Mouse (Mus musculus) layer of hippocampus, adult 9-11 months (tissue): ENCODE measurements at regions not wholly inside any gene's neighbourhood (a gene's known extent, or its start where the extent isn't known, plus 50 kb on each side); places are given as distances from the start of the nearest gene placed in this dataset.

Experiments
- DNase-seq: peaks from one replicate; pipeline ENCODE4 v3.0.0; 2022

DNA sequence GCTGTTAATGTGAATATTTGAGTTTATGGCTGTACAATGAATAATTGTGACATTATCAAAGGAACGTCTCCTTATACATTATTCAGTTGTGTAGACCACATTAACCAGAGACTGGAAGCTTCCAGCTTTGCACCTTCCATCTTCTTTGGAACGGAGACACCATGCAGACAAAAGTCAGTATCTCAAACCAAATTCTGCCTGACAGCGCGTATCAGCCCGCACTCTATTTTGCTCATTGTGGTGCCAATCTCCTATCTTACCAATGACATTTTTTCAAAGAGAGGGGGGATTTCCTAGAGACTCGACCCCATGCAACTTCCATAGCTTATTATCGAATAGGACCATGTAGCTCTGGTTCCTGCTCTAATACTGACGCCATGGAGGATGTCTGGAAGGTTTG lies 69.9 kb upstream of the Tmco5 start:
- DNase-seq = no peak

DNA sequence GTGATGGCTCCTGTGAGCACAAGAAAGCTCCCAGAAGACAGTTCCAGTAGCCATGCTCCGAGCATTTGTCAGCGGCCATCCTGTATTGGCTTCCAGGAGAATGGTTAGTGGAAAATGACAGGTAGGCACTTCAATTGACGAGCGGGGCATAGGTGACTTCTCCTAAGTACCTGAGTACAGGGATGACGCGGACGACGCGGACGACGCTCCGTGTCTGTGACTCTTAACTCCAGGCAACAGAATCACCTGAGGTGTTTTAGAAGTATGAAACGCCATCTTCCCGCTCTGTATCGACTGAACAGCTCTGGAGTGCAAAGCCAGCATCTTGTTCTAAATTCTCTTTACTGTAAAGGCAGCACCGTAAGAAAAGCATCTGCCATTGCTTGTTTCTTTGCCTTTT lies 68.4 kb upstream of the Tmco5 start:
- DNase-seq = no peak

DNA sequence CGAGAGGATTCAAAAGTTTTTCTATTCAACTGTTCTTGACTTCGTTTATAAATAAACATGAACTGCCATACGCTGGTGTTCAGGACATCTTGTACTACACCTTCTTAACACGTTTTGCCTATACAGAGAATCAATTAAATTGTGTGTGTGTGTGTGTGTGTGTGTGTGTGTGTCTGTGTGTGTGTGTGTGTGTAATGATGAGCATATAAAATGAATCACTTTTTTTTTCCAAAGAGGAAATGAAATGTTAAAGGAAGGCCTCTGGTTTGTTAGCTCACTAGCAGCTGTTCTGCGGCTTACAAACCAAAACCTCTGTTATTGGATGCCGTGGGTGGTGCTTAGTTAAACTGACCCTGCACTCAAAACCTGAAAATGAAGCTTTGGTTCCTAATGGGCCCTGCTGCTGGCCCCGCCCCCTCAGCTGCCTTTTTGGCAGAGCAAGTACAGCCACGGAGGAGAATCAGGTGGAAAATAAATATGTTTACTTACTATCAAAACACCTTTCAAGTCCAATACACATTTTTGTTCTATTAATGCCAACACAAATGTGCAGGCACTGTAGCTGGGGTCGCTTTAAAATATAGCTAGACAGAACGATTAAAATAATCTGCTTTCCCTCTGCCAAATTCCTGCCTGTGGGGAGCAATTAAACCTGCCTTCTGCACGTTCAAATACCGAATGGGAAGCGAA lies 65.5 kb upstream of the Tmco5 start:
- no peak for DNase-seq

DNA sequence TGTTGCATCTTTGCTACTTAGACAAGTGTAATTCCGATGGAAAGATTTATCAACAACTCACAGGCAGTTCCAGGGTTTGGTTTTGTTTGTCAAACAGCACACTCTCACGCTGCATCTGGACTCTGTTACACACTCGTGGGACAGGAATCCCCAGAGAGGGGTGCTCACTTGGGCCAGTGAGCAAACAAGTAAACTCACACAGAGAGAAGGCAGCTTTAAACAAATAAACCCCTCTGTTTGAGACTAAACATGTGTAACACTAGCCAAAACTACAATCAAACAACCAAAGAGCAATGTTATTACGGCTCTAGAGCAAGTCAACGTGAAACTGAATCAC lies 65.0 kb upstream of the Tmco5 start:
- no peak for DNase-seq

DNA sequence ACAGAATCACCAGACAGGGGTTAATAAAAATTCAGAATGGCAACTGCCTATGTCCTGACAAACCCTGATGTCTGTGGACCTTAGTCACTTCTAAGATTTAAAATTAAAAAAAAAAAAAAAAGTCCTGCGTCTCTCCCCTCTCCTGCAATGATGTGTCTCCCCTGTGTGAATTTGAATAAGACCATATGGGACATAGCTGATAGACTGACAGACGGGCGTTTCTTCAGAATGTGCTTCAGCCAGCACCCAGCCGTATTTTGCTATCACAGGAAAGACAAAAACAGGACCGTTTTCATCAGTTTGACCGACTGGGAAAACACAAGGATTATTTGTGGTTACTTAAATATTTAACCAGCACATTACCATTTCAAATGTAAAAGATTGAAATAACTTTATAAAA lies 61.4 kb upstream of the Tmco5 start:
- DNase-seq = no peak

DNA sequence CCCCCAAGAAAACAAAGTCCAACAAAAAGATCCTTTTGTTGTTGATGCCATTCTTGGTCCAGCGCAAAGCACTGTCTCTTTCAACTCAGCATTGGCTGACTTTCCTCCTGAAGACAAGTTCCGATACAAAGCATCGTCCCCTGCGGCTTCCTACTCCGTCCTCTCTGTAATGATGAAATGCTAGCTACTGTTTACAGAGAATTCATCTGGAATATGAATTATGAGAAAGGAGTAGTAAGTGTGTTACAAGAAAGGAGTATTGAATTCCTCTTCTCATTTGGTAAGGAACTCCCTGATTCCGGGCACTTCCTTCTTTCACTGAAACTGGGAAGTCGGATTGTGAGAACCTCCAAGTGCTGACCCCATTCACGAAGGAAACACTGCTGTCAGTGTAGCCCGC lies 60.9 kb upstream of the Tmco5 start:
- no peak for DNase-seq

DNA sequence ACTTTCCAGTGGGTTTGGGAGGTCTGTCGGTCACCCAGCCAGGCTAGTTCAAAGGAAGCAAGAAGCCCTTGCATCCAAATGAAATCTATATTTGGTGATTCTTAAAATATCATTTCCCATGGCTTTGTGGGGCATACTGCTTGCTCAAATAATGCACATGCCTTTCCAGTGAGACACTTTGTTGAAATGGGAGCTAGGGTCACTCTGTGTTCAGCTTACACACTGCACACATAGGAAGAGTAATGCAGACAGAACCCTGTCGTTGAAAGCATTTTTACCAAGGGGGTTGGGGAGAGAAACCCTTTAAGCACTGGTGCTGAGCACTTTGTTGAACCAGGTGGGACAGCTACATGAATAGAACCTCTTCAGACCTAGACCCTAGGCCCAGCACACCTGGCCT lies 59.9 kb upstream of the Tmco5 start:
- DNase-seq = no peak

DNA sequence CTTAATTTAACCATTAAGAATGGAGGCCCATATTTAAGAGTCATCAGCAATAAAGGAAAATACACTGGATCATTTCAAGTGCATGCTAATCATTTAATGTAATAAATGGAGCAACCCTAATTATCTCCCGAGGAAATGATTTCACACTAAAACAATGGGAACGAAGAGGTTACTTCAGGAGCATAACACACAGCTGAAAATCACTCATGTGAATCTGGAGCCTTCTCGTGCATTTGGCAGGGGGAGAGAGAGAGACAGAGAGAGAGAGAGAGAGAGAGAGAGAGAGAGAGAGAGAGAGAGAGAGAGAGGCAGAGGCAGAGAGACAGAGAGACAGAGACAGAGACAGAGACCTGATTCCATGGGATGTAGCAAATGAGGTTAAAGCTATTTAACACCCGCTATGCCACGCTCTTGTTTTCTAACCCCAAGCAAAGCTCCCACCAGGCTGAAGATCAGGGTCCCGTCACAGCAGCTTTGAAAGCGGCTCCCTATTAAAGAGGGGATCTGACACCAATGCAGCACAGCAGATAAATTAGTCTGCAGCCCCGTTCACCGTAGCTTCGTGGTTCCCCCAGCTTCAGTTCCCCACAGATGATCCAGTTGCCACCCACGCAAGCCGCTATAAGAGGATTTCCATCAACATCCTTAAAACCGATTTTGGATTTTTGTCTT lies 59.3 kb upstream of the Tmco5 start:
- DNase-seq = no peak

DNA sequence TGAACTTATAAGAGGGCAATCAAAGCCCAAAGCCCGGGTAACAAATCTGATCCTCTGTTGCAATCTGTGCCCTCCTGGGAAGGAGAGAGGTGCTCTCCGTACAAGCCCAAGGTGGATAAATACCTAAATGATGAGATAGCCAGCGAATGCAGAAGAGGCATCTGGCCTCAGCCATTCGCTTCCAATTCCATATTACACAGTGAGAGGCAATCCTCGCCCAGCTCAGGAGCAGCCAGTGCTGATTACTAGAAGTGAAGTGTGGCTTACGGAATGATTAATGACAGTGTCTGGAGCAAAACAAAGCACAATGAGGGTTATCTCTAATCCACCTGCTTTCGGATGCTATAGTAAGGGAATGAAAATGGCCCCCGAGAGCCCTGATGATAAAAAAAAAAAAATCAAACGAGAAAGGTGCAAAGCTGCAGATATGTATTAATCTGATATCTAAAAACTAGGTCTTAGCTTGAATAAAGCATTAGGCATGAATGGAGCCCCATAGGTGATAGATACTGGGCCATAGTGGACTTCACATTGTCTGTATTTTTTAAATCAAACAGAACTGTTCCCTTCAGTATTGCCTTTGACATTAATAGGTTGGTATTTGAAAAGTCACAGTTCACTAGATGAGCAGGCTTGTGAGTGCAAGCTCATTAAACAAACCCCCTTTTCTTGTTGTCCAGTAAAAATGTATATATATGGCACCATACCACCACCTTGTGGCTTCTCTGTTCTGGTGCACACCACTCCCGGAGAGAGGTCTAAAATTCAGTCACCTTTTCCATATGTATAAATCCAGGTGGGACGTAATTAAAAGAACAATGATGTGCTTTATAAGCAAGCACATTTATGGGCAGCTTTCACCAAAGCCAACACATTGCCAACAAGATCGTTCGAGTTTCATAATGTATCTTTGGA lies 57.4 kb upstream of the Tmco5 start:
- DNase-seq = no peak
